Mouse (Mus musculus) CH12.LX (cell line): ENCODE data around the gene 2610507B11Rik. TPM values are rescaled to one million over a fixed set of nuclear protein-coding genes. Genes with fewer than 3 reads are reported as not detected.

ENCODE experiments used
- DNase-seq: peaks from one replicate; pipeline ENCODE4 v3.0.0-alpha.2; 2013; ENCODE audit errors: extremely low read depth
- H3K27ac ChIP-seq: 2 replicates; pipeline ENCODE4 v1.5.1; 2012; ENCODE audit warnings: low read depth, mild to moderate bottlenecking, control low read depth, moderate library complexity; ENCODE audit not compliant: insufficient read depth
- H3K27me3 ChIP-seq: replicated peaks from 2 replicates; pipeline ENCODE3; 2012; ENCODE audit warnings: inconsistent platforms
- H3K36me3 ChIP-seq, 2 experiments: replicated peaks in 1 of 2; 2 replicates each; pipeline versions ENCODE3 to v1.6.1; 2012; ENCODE audit warnings: inconsistent platforms in 1 of 2, low read length in 1 of 2, mild to moderate bottlenecking in 1 of 2, mixed read lengths in 1 of 2, moderate library complexity in 1 of 2; ENCODE audit not compliant: control insufficient read depth in 1 of 2, insufficient read depth in 1 of 2
- H3K4me1 ChIP-seq, 2 experiments: 2 replicates each; pipeline ENCODE4 v1.6.1; 2012; ENCODE audit warnings: inconsistent platforms in 1 of 2, moderate library complexity in 1 of 2; ENCODE audit not compliant: insufficient read depth in 2 of 2, control insufficient read depth in 1 of 2
- H3K4me2 ChIP-seq: 2 replicates; pipeline ENCODE4 v1.6.1; 2012; ENCODE audit warnings: low read depth, mild to moderate bottlenecking, control low read depth; ENCODE audit not compliant: poor library complexity, insufficient read depth, severe bottlenecking
- H3K4me3 ChIP-seq, 3 experiments: fragments of 150-350 bp in 1 of 3; sonication (generic) in 1 of 3; replicated peaks in 1 of 3; 2 replicates each; pipeline versions ENCODE3 to v1.5.1; 2011 to 2012; ENCODE audit warnings: low read depth in 2 of 3, low read length in 2 of 3, mild to moderate bottlenecking in 2 of 3, moderate library complexity in 2 of 3, control low read depth in 1 of 3, improper control_type of control experiment in 1 of 3, inconsistent platforms in 1 of 3, mixed read lengths in 1 of 3; ENCODE audit not compliant: poor library complexity in 1 of 3
- H3K79me2 ChIP-seq: replicated peaks from 2 replicates; pipeline ENCODE4 v1.6.1; 2012; ENCODE audit warnings: mild to moderate bottlenecking, moderate library complexity; ENCODE audit not compliant: control insufficient read depth, poor library complexity, insufficient read depth, severe bottlenecking; ENCODE audit errors: extremely low read depth
- H3K9ac ChIP-seq: 2 replicates; pipeline ENCODE4 v1.6.1; 2012; ENCODE audit warnings: low read depth, mild to moderate bottlenecking, control low read depth, moderate library complexity; ENCODE audit not compliant: insufficient read depth
- H3K9me3 ChIP-seq: replicated peaks from 2 replicates; pipeline ENCODE3; 2012; ENCODE audit warnings: low read length, inconsistent platforms, mixed read lengths
- CHD1 ChIP-seq: IDR thresholded peaks from 2 replicates; pipeline ENCODE4 v1.6.1; 2012; ENCODE audit warnings: low read depth, low read length, improper control_type of control experiment, inconsistent platforms
- CTCF ChIP-seq, 2 experiments: IDR thresholded peaks in 1 of 2; conservative IDR thresholded peaks in 1 of 2; 2 replicates each; pipeline ENCODE4 v1.5.1; 2011 to 2012; ENCODE audit warnings: low read depth in 2 of 2, low read length in 2 of 2, improper control_type of control experiment in 1 of 2, inconsistent platforms in 1 of 2, mild to moderate bottlenecking in 1 of 2, moderate library complexity in 1 of 2
- E2F4 ChIP-seq: IDR thresholded peaks from 2 replicates; pipeline ENCODE4 v1.6.1; 2011; ENCODE audit warnings: low read depth, low read length, improper control_type of control experiment; ENCODE audit not compliant: insufficient replicate concordance
- EP300 ChIP-seq: IDR thresholded peaks from 2 replicates; pipeline ENCODE4 v1.6.1; 2011; ENCODE audit warnings: low read length, improper control_type of control experiment
- ETS1 ChIP-seq: conservative IDR thresholded peaks from 2 replicates; pipeline ENCODE4 v1.6.1; 2012; ENCODE audit warnings: low read depth, mild to moderate bottlenecking, inconsistent platforms, low read length, improper control_type of control experiment, moderate library complexity
- GABPA ChIP-seq: IDR thresholded peaks from 2 replicates; pipeline ENCODE4 v1.6.1; 2012; ENCODE audit warnings: low read depth, low read length, improper control_type of control experiment, inconsistent platforms; ENCODE audit not compliant: insufficient replicate concordance
- HCFC1 ChIP-seq: IDR thresholded peaks from 2 replicates; pipeline ENCODE4 v1.6.1; 2012; ENCODE audit warnings: low read depth, mild to moderate bottlenecking, inconsistent platforms, low read length, improper control_type of control experiment
- IRF4 ChIP-seq: IDR thresholded peaks from 2 replicates; pipeline ENCODE4 v1.6.1; 2014; ENCODE audit warnings: low read depth, mild to moderate bottlenecking, inconsistent platforms, low read length, improper control_type of control experiment
- JUN ChIP-seq: IDR thresholded peaks from 2 replicates; pipeline ENCODE4 v1.6.1; 2011; ENCODE audit warnings: low read depth, mild to moderate bottlenecking, low read length, improper control_type of control experiment, moderate library complexity; ENCODE audit not compliant: insufficient read depth
- JUND ChIP-seq: conservative IDR thresholded peaks from 2 replicates; pipeline ENCODE4 v1.6.1; 2011; ENCODE audit warnings: low read depth, low read length, improper control_type of control experiment
- KAT2A ChIP-seq: IDR thresholded peaks from 2 replicates; pipeline ENCODE4 v1.6.1; 2012; ENCODE audit warnings: low read length, improper control_type of control experiment, inconsistent platforms; ENCODE audit not compliant: insufficient replicate concordance
- NELFE ChIP-seq: IDR thresholded peaks from 2 replicates; pipeline ENCODE4 v1.6.1; 2011; ENCODE audit warnings: low read depth, low read length, improper control_type of control experiment
- POLR2A ChIP-seq: IDR thresholded peaks from 2 replicates; pipeline ENCODE4 v1.6.1; 2011; ENCODE audit warnings: low read depth, mild to moderate bottlenecking, improper control_type of control experiment, low read length
- POLR2AphosphoS2 ChIP-seq: IDR thresholded peaks from 2 replicates; pipeline ENCODE4 v1.6.1; 2011; ENCODE audit warnings: low read depth, low read length, improper control_type of control experiment
- SIN3A ChIP-seq: IDR thresholded peaks from 2 replicates; pipeline ENCODE4 v1.6.1; 2012; ENCODE audit warnings: low read length, improper control_type of control experiment, inconsistent platforms
- SMC3 ChIP-seq: IDR thresholded peaks from 2 replicates; pipeline ENCODE4 v1.6.1; 2011; ENCODE audit warnings: low read depth, low read length, improper control_type of control experiment
- TCF12 ChIP-seq: IDR thresholded peaks from 2 replicates; pipeline ENCODE4 v1.6.1; 2014; ENCODE audit warnings: low read depth, mild to moderate bottlenecking, inconsistent platforms, low read length, improper control_type of control experiment
- USF2 ChIP-seq: conservative IDR thresholded peaks from 2 replicates; pipeline ENCODE4 v1.6.1; 2011; ENCODE audit warnings: low read depth, low read length, improper control_type of control experiment
- ZMIZ1 ChIP-seq: IDR thresholded peaks from 2 replicates; pipeline ENCODE4 v1.6.1; 2012; ENCODE audit warnings: low read depth, mild to moderate bottlenecking, inconsistent platforms, low read length, improper control_type of control experiment
- dilution Hi-C: fragments of 300-500 bp; cut with MboI; formaldehyde crosslinking; loops from 2 replicates; pipeline ENCODE4 v1.14.3; 2020; ENCODE audit warnings: low sequenced_read_pairs; ENCODE audit not compliant: extremely low pct_unique_long_range_greater_than_20kb, extremely low pct_ligation_motif_present
- in situ Hi-C: fragments of 300-500 bp; cut with MboI; formaldehyde crosslinking; loops from 3 replicates; pipeline ENCODE4 v1.14.3; 2019; ENCODE audit warnings: low sequenced_read_pairs, low pct_ligation_motif_present, low pct_unique_long_range_greater_than_20kb, mixed read lengths
- polyA plus RNA-seq: library from polyadenylated mRNA; unstranded; fragments of >175 nt; gene quantifications from 2 replicates; pipeline ENCODE4 v1.2.1, GENCODE M21; 2012; ENCODE audit warnings: low read depth; ENCODE audit not compliant: insufficient read length
- total RNA-seq, 2 experiments: library from RNA; depleted of rRNA; stranded (reverse); fragments of 300-350 nt in 1 of 2; fragments of >200 nt in 1 of 2; gene quantifications; 2 replicates each; pipeline ENCODE4 v1.2.3; 2012 to 2014

2610507B11Rik gene
- total and polyA plus RNA-seq, 3 experiments = 58.9 to 96.9 (median 89.3) TPM

- Histone ChIP-seq H3K4me2 (no peak within 1 kb of the TSS), H3K36me3 (peaks cover 57 to 91% of the 10 kb centered on the region in 2 experiments), H3K27ac (no peak within 1 kb of the TSS), H3K9ac (no peak within 1 kb of the TSS), H3K4me1 (peaks cover 0 to 2% of the 10 kb centered on the region in 2 experiments; a peak in 1 of 4 replicates), H3K4me3 (no peak within 1 kb of the TSS), H3K79me2 (no peaks in the 10 kb centered on the region), H3K9me3 (no peaks in the 10 kb centered on the region), H3K27me3 (no peaks in the 10 kb centered on the region)
- no peak for DNase-seq
- in situ Hi-C loops = no loop called here
- dilution Hi-C loops = no loop called here
- TF ChIP-seq NELFE (no peak), POLR2AphosphoS2 (no peak), HCFC1 (no peak), CHD1 (no peak), SIN3A (no peak), TCF12 (no peak), E2F4 (no peak), SMC3 (no peak), IRF4 (no peak), GABPA (no peak), JUN (no peak), KAT2A (no peak), USF2 (no peak), EP300 (no peak), POLR2A (no peak), ZMIZ1 (no peak), CTCF (conservative IDR thresholded peaks at IDR 0.05 in 1 of 2, IDR thresholded peaks at IDR 0.05 in 1 of 2; ENCODE audit: low read depth in 2 of 2, low read length in 2 of 2) (no peak), ETS1 (no peak), JUND (no peak)
Observed at GRCm38 (mm10) chr11:78290654-78291053, 29.1 kb downstream of the 2610507B11Rik start, which contains the start of gene BC030499. BC030499 (plus strand) TSS chr11:78290841.

- no peak overlapping the region for H3K4me3 ChIP-seq
- TF ChIP-seq ZMIZ1 = no peak
- TF ChIP-seq, all 38 proteins: peak for 0
- no peaks in the 10 kb centered on the region for H3K79me2 ChIP-seq
- DNase-seq = no peak
- no peak overlapping the region for H3K27ac ChIP-seq
- H3K4me2 ChIP-seq = no peak overlapping the region
- dilution Hi-C loops (no loop called here), in situ Hi-C loops (no loop called here)
- peaks cover 0 to 2% of the 10 kb centered on the region in 2 experiments; a peak in 1 of 4 replicates for H3K4me1 ChIP-seq
- H3K36me3 ChIP-seq = peaks cover 28 to 61% of the 10 kb centered on the region in 2 experiments
- no peaks in the 10 kb centered on the region for H3K27me3 ChIP-seq
- H3K9ac ChIP-seq = no peak overlapping the region
- H3K9me3 ChIP-seq = no peaks in the 10 kb centered on the region
Observed at GRCm38 (mm10) chr11:78294585-78294984, 33.0 kb downstream of the 2610507B11Rik start.
